Mouse (Mus musculus): ENCODE results near the gene Srp14.

Srp14 gene

DNA sequence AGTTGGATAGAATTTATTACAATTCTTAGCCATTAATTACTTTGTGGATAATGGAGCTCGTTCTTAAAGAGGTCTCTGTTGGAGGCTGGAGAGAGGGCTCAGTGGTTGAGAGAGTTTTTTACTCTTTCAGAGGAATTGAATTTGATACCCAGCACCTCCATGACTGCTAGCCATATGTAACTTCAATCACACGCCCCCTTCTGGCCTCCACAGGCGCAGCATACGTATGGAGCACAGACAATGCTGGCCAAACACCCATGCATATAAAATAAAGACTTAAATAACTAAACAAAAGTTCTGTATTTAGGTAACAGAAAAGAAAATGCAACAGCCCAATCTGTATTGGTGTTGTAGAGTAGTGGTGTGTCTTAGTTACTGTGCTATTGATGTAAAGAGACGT lies 47.9 kb downstream of the Srp14 start:
- peak; percentile 26 to 32 for DNase-seq (ENCODE audit: low spot score in 2 of 2)

DNA sequence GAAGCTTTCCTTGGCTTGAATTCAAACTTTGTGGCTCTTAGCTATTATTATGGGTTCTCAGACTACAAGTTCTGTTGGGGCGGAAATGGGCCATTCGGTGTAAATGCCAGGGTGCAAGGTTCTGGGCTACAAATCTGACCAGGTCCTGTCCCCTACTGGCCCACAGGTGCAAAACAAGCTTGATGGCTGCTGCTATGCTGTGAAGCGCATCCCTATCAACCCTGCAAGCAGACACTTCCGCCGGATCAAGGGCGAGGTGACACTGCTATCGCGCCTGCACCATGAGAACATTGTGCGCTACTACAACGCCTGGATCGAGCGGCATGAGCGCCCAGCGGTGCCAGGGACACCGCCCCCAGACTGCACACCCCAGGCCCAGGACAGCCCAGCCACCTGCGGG lies 48.9 kb downstream of the Srp14 start:
- no peak for DNase-seq (ENCODE audit: low spot score in 2 of 2)

DNA sequence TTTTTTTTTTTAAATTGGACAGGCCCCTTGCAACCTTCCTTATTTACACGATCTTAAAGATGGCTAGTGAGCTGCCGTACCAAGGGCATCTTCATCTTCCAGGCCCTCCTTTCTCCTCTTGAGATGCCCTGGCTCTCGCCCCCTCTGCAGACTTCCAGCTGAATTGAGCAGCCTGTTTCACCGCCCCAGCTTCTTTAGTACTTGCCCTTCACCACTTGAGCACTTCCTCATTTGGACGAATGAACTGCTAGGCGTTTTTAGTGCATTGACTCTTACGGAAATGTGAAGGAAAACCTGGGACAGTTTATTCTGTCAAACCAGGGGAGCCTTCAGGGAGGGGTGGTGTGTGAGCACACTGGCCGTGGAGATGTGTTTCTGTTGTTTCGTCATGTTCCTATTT lies 50.2 kb downstream of the Srp14 start:
- DNase-seq (ENCODE audit: low spot score in 2 of 2) = no peak

DNA sequence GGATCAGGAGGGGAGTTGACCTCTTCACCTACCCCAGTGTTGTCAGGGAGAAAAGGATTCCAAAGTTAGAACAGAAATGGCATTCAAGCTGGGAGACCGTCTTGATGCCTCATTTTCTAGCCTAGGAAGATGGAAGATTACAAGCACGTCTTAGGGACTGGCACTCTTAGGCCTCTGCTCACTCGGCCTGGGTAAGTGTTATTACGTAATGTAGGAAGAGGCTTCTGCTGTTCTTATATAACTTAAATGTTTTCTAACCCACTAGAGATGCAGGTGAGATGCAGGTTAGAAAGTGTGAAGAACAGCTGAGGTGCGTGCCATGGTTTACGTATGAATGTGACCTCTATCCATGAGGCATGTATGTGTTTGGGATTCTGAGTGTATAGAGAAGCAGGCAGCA lies 51.2 kb downstream of the Srp14 start:
- DNase-seq (ENCODE audit: low spot score in 2 of 2) = no peak
